Mouse (Mus musculus): Measurements from ENCODE around the gene Cmbl.

Cmbl gene

DNA sequence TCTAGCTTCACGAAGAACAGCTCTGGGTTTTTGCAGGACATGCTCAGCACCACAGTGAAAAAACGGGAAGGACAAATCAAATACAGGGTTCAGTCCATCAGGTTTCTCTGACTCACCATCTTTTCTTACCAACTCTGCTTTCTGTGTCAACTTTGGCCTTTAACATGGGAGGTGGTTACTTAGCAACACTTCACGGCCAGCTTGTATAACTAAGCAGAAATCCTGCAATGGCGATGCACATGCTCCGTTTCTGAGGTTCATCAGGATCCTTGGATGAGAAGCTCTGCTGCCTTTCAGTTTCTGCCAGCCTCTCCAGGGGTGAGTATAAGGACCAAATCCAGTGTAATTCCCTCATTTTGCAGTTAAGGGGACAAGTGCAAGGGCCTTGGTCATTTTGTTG, at the start of gene Cmbl:
TSS of gene Cmbl (plus strand) at position 206 of the 400 bp plus-strand sequence.
- in situ Hi-C loops (cut with MboI; ENCODE audit: unreplicated experiment in 2 of 2) = no loop called here

DNA sequence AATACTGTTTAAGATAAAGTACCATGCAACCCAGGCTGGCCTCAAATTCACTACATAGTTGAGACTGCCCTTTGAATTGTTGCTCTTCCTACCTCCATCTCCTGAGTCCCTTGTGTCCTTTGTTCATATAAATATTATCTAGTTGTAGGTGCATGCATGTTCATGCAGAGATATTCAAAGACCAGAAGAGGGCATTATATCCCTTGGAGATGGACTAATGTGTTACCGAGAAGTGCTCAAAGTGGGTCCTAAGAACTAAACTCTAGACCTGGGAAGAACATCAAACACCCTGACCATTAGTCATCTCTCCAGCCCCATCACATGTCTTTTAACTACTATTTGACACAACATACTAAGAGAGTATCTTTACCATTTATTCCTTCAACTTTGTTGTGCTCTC, 48.0 kb upstream of the Cmbl start:
- in situ Hi-C loops (cut with MboI; ENCODE audit: unreplicated experiment in 2 of 2) = loop anchor here in 1 of 2 experiments (5.0 to 25.0 kb wide), 2 partner anchors 70 to 720 kb away; partner anchors contain the start of gene Sema5a

DNA sequence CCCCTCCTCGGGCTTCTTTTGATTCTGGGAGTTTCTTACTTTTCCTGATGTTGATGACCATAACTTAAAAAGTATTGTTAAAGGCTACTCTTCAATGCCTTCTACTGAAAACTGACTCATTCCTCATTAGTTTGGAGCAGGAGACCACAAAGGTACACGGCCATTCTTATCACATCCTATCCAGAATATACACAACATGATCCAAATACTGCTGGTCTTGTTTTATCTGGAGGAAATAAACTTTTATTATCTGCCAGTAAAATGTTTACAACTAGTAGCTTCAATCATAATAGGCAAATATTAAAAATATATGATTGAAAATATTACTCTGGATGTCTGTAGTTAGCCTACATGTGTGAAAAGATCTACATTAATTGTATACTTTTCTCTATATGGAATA, 46.8 kb upstream of the Cmbl start:
- in situ Hi-C loops (cut with MboI; ENCODE audit: unreplicated experiment in 2 of 2) = loop anchor here in 1 of 2 experiments (5.0 to 25.0 kb wide), 2 partner anchors 69 to 719 kb away; partner anchors contain the start of gene Sema5a

GRCm38 (mm10) chr15:31519000-31519399, 46.2 kb upstream of the Cmbl start:
- in situ Hi-C loops (cut with MboI; ENCODE audit: unreplicated experiment in 2 of 2) = loop anchor here in 1 of 2 experiments (5.0 to 25.0 kb wide), 2 partner anchors 68 to 718 kb away; partner anchors contain the start of gene Sema5a

DNA sequence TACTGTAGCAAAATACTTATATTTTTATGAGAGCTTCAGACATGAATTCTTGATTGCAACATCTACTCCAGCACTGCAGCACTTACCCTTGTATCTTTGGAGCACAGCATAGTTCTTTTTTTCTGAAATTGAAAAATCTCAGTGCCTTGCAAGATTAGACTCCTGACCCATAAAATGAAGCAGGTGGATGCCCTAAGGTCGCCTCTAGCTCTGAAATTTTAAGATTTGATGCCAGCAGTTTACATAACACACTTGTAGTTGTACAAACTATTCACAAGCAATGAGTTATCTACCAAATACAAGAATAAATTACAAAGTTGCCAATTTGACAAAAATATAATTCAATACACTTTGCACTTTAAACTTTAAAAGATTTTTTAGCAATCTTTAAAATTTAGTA, 38.7 kb upstream of the Cmbl start:
- in situ Hi-C loops (cut with MboI; ENCODE audit: unreplicated experiment in 2 of 2) = loop anchor here in 1 of 2 experiments (5.0 kb wide), 1 partner anchor 59 kb away; no protein-coding TSS in a partner anchor

DNA sequence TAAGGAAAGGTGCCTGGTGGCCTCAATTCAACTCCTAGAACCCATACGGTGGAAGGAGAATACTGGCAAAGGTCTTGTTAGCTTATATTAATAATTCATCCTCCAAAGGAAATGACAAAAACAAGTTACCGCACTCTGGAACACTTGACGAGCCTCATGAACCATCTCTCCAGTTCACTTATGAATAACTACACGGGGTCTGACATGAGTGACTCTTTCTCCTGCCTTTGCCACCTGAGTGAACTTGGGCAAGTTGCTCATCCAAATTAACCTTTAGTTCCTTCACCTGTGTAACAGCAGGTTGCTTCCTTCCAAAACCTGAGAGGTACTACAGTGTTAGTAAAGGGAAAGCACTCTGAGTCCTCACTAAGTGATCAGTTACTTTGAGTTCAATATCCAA, 36.7 kb upstream of the Cmbl start:
- in situ Hi-C loops (cut with MboI; ENCODE audit: unreplicated experiment in 2 of 2) = loop anchor here in 1 of 2 experiments (5.0 kb wide), 1 partner anchor 61 kb away; no protein-coding TSS in a partner anchor

DNA sequence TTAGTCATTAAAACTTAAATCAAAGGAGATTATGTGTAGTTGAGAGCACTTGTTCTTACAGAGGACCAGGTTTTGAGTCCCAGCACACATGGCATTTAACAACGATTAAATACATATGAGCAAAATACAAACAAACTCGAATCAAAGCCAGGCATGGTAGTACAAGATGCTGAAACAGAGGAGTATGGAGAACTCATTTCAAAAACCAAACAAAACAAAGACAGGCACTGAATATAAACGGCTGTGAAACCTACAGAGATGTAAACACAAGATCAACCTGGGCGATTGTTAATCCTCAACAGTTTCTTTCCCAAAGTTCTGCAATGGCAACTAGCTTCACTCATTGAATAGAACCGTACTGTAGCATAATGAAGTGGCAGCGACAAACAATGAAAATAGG, 36.1 kb upstream of the Cmbl start:
- in situ Hi-C loops (cut with MboI; ENCODE audit: unreplicated experiment in 2 of 2) = loop anchor here in 1 of 2 experiments (5.0 kb wide), 1 partner anchor 62 kb away; no protein-coding TSS in a partner anchor

DNA sequence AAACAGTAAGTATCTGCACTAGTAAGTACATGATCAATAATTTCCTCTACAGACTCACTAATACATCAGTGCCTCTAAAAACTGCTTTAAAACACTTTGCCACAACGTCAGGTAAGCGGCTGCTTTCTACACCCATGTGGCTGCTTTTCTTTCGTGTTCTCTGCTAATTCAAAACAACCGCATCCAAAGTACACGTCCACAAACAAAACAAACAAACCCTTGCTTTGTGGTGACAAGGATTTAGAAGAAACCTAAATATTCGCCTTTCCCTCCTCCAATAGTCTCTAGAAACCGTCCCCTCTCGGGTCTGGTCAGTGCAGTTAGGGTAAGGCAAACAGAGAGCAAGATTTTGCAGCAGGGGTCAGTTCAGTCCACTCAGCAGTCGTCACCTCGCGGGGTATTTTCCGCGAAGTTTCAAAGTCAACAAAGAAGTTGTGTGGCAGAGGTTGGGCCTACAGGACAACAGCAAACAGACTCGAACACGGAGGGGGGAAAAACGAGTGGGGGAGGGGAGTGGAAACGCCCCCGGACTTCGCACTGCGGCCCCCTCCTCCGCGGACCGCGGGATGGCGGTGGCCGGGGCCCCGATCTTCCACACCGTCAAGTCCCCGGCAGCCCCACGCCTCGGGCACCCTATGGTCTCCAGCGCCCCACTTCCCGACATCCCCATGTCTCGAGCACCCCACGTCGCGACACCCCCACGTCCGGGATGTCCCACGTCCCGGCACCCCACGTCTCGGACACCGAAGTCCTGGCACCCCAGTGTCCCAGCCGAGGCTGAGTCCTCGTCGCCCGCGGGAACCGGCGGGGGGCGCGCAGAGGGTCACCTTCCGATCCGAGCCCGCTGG, 35.2 kb upstream of the Cmbl start:
- in situ Hi-C loops (cut with MboI; ENCODE audit: unreplicated experiment in 2 of 2) = loop anchor here (5.0 to 10.0 kb wide), 2 partner anchors 63 to 65 kb away; no protein-coding TSS in a partner anchor

DNA sequence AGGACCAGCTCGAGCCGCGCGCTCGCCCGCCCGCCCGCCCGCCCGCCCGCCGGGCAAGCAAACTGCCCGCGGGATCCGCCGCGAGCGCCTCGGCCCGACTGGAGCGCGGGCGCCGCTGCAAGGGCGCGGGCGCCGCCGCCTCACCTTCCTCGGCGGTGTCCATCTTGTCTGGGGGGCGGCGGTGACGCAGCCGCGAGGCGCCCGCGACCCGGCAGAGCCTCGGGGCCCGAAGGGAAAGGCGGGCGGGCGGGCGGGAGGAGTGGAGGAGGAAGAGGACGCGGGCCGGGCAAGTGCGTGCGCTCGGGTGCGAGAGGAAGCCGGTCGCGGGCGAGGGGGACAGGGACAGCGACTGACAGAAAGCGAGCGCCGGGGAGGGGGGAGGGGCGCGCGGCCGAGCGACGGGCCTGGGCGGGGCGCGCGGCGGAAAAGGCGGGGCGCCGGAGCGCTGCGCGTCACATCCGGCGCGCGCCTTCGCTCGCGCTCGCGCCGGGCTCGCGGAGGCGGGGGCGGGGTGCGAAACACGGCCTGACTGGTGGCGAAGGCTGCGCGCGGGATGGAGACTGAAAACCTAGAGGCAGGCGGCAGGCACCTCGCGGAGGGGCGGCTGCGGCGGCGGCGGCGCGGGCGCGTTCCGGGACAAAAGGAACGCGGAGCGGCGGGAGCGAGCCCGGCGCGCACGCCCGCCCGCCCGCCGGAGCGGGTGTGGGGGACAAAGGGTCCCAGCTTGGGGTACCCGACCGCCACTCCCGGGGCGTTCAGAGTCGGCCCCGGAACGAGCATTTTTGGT, 34.3 kb upstream of the Cmbl start, which contains the start of gene March6:
TSS of gene March6 (minus strand) at position 395 of the 787 bp plus-strand sequence.
- in situ Hi-C loops (cut with MboI; ENCODE audit: unreplicated experiment in 2 of 2) = loop anchor here in 1 of 2 experiments (10.0 kb wide), 1 partner anchor 64 kb away; no protein-coding TSS in a partner anchor

- in situ Hi-C loops (cut with MboI; ENCODE audit: unreplicated experiment in 2 of 2) = loop anchor here in 1 of 2 experiments (10.0 kb wide), 1 partner anchor 63 kb away; no protein-coding TSS in a partner anchor
Observed at GRCm38 (mm10) chr15:31531446-31532330, 33.5 kb upstream of the Cmbl start.

DNA sequence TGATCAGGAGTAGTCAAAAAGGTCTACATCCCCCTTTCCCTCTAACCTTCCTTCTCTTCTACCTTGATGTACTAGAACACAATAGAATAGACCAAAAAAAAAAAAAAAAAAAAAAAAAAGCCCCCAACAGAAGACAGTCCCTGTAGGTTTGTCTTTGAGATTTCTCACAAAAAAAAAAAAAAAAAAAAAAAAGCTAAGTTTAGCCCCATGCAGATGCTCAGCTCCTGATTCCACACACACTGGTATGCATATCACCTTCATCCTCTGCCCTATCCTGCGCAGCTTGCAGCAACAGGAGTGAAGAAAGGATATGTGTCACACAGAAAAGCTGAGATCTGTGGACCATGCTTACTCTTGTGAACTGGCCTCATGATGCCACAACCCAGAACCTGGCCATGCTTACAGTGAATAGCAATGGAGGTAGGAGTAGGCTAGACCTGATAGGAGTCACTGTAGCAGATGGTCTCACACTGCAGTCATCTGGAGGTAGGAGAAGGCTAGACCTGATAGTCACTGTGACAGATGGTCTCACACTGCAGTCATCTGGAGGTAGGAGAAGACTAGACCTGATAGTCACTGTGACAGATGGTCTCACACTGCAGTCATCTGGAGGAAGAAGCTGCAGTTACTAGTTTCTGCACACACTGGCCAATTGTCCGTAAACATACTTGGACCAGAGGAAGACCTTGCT, 32.7 kb upstream of the Cmbl start:
- in situ Hi-C loops (cut with MboI; ENCODE audit: unreplicated experiment in 2 of 2) = loop anchor here in 1 of 2 experiments (10.0 kb wide), 1 partner anchor 62 kb away; no protein-coding TSS in a partner anchor

- in situ Hi-C loops (cut with MboI; ENCODE audit: unreplicated experiment in 2 of 2) = loop anchor here in 1 of 2 experiments (10.0 kb wide), 1 partner anchor 61 kb away; no protein-coding TSS in a partner anchor
Observed at GRCm38 (mm10) chr15:31533529-31533928, 31.7 kb upstream of the Cmbl start.

GRCm38 (mm10) chr15:31534421-31535258, 30.5 kb upstream of the Cmbl start:
- in situ Hi-C loops (cut with MboI; ENCODE audit: unreplicated experiment in 2 of 2) = loop anchor here in 1 of 2 experiments (10.0 kb wide), 1 partner anchor 60 kb away; no protein-coding TSS in a partner anchor

DNA sequence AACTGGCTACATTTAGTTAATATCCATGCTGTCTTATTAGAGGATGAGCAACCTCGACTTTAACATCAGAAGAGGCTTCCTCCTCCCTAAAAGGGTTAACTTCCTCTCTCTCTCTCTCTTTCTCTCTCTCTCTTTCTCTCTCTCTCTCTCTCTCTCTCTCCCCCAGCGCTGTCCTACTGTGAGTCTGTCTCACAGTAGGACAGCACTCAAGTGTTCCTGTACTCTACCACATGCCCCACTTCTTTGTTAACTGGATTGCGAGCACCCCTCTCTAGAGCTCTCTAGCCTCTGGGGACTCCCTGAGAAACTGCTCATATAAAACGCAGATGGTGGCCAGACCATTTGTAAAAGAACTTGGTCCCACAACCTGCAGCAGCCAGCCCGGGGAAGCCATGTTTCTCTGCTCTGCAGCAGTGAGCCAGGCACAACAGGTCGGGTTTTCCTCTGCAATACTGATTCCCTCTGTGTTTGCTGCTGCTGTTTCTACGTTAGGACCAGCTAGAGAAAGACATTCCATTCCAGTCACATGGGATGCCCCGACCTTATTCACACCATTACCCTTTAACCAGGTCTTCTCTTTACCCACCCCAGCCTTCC, 29.8 kb upstream of the Cmbl start:
- in situ Hi-C loops (cut with MboI; ENCODE audit: unreplicated experiment in 2 of 2) = loop anchor here in 1 of 2 experiments (10.0 kb wide), 1 partner anchor 59 kb away; no protein-coding TSS in a partner anchor

DNA sequence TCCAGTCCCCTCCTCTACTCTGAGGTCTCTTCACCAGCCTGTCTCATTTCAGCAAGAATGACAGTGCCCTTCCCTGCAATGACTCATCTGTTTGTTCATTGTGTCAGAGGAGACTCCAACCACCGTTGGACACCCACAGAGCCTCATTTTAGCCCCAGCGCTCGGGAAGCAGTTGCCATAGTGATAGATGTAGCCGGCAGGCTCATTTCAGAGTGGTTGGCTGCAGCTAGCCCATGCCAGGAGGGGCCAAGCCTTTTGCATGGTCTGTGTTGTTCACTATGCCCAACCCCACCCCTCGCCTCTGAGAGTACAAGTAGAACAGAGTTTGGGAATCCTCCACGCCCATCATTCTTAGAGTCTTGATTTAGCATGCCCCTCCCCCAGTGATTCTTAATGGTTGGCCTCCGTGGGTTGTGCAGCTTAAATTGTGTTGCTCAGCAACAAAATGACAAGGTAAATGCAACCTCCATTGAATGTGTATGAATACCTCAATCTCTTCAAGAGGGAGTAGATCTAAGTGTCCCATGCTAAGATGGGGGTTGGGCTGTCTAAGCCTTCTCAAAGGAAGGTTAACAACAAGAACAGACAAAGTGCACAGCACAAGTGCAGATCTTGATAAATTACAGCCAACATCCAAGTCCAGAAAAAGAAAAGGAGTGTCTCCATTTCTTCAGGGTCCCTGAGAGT, 29.0 kb upstream of the Cmbl start:
- in situ Hi-C loops (cut with MboI; ENCODE audit: unreplicated experiment in 2 of 2) = loop anchor here in 1 of 2 experiments (10.0 kb wide), 1 partner anchor 59 kb away; no protein-coding TSS in a partner anchor

DNA sequence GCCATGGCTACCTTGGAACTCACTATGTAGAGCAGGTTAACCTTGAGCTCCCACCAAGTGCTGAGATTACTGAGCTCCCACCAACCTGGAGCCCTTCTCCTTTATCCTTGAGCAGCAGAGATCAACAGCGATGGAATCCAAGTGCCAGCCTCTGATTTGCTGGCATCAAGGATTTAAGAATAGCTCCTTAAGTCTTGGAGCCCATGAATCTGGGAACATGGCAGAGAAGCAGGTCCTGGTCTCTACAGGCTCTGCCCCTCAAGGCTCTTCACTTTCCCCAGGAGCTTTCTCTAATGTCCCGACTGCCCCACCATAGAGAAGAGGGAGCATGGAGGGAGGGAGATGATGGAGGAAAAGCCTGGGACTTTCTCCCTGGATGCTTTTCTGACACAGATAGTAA, 27.5 kb upstream of the Cmbl start:
- in situ Hi-C loops (cut with MboI; ENCODE audit: unreplicated experiment in 2 of 2) = loop anchor here in 1 of 2 experiments (10.0 kb wide), 1 partner anchor 57 kb away; no protein-coding TSS in a partner anchor

- in situ Hi-C loops (cut with MboI; ENCODE audit: unreplicated experiment in 2 of 2) = loop anchor here in 1 of 2 experiments (10.0 kb wide), 1 partner anchor 56 kb away; no protein-coding TSS in a partner anchor
Observed at GRCm38 (mm10) chr15:31538346-31538745, 26.8 kb upstream of the Cmbl start.
